Mouse (Mus musculus) stomach, postnatal 0 days (tissue): ENCODE results near the gene 1810010D01Rik. TPM values are rescaled to one million over a fixed set of nuclear protein-coding genes. Genes with fewer than 3 reads are reported as not detected.

Experiments
- ATAC-seq: fragments of 200-750 bp; cut with Nextera tagmentation; 2 replicates; pipeline ENCODE4 v1.8.0; 2017; ENCODE audit not compliant: low FRiP score, low TSS enrichment
- DNase-seq: peaks from one replicate; pipeline ENCODE4 v3.0.0-alpha.2; 2016; ENCODE audit warnings: low spot score
- H3K27ac ChIP-seq: fragments of 300-500 bp; sonication (generic); replicated peaks from 2 replicates; pipeline ENCODE4 v1.5.1; 2014; ENCODE audit warnings: mild to moderate bottlenecking, control low read depth
- H3K27me3 ChIP-seq: fragments of 300-500 bp; sonication (generic); 2 replicates; pipeline ENCODE4 v1.6.1; 2014; ENCODE audit warnings: low read length; ENCODE audit not compliant: control insufficient read depth, insufficient read depth
- H3K36me3 ChIP-seq: fragments of 300-500 bp; sonication (generic); 2 replicates; pipeline ENCODE4 v1.6.1; 2014; ENCODE audit warnings: low read length, mixed read lengths; ENCODE audit not compliant: control insufficient read depth, insufficient read depth
- H3K4me1 ChIP-seq: fragments of 300-500 bp; sonication (generic); replicated peaks from 2 replicates; pipeline ENCODE4 v1.6.1; 2014; ENCODE audit warnings: antibody characterized with exemption; ENCODE audit not compliant: control insufficient read depth, insufficient read depth
- H3K4me2 ChIP-seq: fragments of 300-500 bp; sonication (generic); replicated peaks from 2 replicates; pipeline ENCODE4 v1.6.1; 2014; ENCODE audit warnings: low read depth, mild to moderate bottlenecking, control low read depth, moderate library complexity
- H3K4me3 ChIP-seq: fragments of 300-500 bp; sonication (generic); 2 replicates; pipeline ENCODE4 v1.5.1; 2014; ENCODE audit warnings: low read depth, low read length, control low read depth
- H3K9ac ChIP-seq: fragments of 300-500 bp; sonication (generic); 2 replicates; pipeline ENCODE4 v1.6.1; 2014; ENCODE audit warnings: mild to moderate bottlenecking, low read length, control low read depth, mixed read lengths
- H3K9me3 ChIP-seq: fragments of 300-500 bp; sonication (generic); 2 replicates; pipeline ENCODE4 v1.6.1; 2016; ENCODE audit warnings: low read length; ENCODE audit not compliant: control insufficient read depth
- CTCF ChIP-seq: IDR thresholded peaks from 2 replicates; pipeline ENCODE4 v1.5.1; 2016; ENCODE audit warnings: antibody characterized with exemption, low read depth, mild to moderate bottlenecking, moderate library complexity
- EP300 ChIP-seq: optimal IDR thresholded peaks from 2 replicates; pipeline ENCODE3; 2016; ENCODE audit warnings: antibody characterized with exemption
- WGBS: fragments of 180-500 bp; shearing (Covaris S2); extraction: QIAGEN DNeasy Blood & Tissue Kit; methylation state at CpG from one replicate; pipeline ENCODE4 v1.1.7; 2014; 5-methylcytosine and 5-hydroxymethylcytosine counted together
- polyA plus RNA-seq: library from polyadenylated mRNA; unstranded; fragments of >200 nt; fragmentation: Nextera tagmentation; extraction: Ambion mirVana; gene quantifications from 2 replicates; pipeline ENCODE4 v1.2.1, GENCODE M21; 2015

Gene 1810010D01Rik
- polyA plus RNA-seq = 111 and 135 TPM in 2 replicates

- no peaks in the 10 kb centered on the region for H3K9me3 ChIP-seq
- H3K4me2 ChIP-seq = no peak within 1 kb of the TSS
- peak; percentile 10; the same call in 1 of the 2 replicates for ATAC-seq
- peak within 1 kb of the TSS; percentile 90; the same call in 1 of the 2 replicates for H3K27ac ChIP-seq
- no peaks in the 10 kb centered on the region for H3K27me3 ChIP-seq
- H3K4me3 ChIP-seq = no peak within 1 kb of the TSS
- TF ChIP-seq CTCF (no peak), EP300 (no peak)
- peak; percentile 35 for DNase-seq
- WGBS = 67% methylated on average over 4 of the region's 4 CpGs
- H3K36me3 ChIP-seq = no peaks in the 10 kb centered on the region
- peak within 1 kb of the TSS; percentile 74; the same call in 1 of the 2 replicates for H3K9ac ChIP-seq
- peaks cover 6% of the 10 kb centered on the region for H3K4me1 ChIP-seq
Measured at GRCm38 (mm10) chr7:145208006-145208405, at the start of gene 1810010D01Rik. TSS of gene 1810010D01Rik (minus strand) at chr7:145208119.

- TF ChIP-seq CTCF (no peak), EP300 (no peak)
- Histone ChIP-seq H3K27me3 (no peaks in the 10 kb centered on the region), H3K9me3 (no peaks in the 10 kb centered on the region), H3K27ac (no peak overlapping the region), H3K4me3 (no peak overlapping the region), H3K36me3 (peaks cover 4% of the 10 kb centered on the region), H3K4me1 (no peaks in the 10 kb centered on the region), H3K9ac (no peak overlapping the region), H3K4me2 (no peak overlapping the region)
- no peak for DNase-seq
- ATAC-seq = no peak
- 91% methylated on average over 1 of the region's 1 CpGs for WGBS
Measured at GRCm38 (mm10) chr7:145256092-145256491, 48.2 kb upstream of the 1810010D01Rik start.

GRCm38 (mm10) chr7:145253986-145254630, 46.2 kb upstream of the 1810010D01Rik start:
- no peak overlapping the region for H3K9ac ChIP-seq
- no peak for DNase-seq
- H3K4me3 ChIP-seq = no peak overlapping the region
- no peaks in the 10 kb centered on the region for H3K4me1 ChIP-seq
- H3K36me3 ChIP-seq = no peaks in the 10 kb centered on the region; the same call in none of the 2 replicates
- no peaks in the 10 kb centered on the region for H3K27me3 ChIP-seq
- WGBS = 45% methylated on average over 3 of the region's 3 CpGs
- TF ChIP-seq EP300 (no peak), CTCF (no peak)
- H3K9me3 ChIP-seq = no peaks in the 10 kb centered on the region
- H3K4me2 ChIP-seq = no peak overlapping the region
- H3K27ac ChIP-seq = no peak overlapping the region
- ATAC-seq = no peak

GRCm38 (mm10) chr7:145252715-145253476, 45.0 kb upstream of the 1810010D01Rik start:
- H3K36me3 ChIP-seq = no peaks in the 10 kb centered on the region; the same call in none of the 2 replicates
- ATAC-seq (peak; percentile 74), DNase-seq (peak; percentile 88)
- H3K4me2 ChIP-seq = no peak overlapping the region
- no peaks in the 10 kb centered on the region for H3K4me1 ChIP-seq
- H3K27ac ChIP-seq = no peak overlapping the region
- no peak overlapping the region for H3K4me3 ChIP-seq
- no peaks in the 10 kb centered on the region for H3K9me3 ChIP-seq
- no peaks in the 10 kb centered on the region for H3K27me3 ChIP-seq
- WGBS = 27% methylated on average over 8 of the region's 8 CpGs
- H3K9ac ChIP-seq = no peak overlapping the region
- TF ChIP-seq CTCF (peak; percentile 95), EP300 (no peak)

GRCm38 (mm10) chr7:145250225-145250624, 42.3 kb upstream of the 1810010D01Rik start:
- Histone ChIP-seq H3K4me2 (no peak overlapping the region), H3K27ac (no peak overlapping the region), H3K36me3 (no peaks in the 10 kb centered on the region; the same call in 1 of the 2 replicates), H3K9ac (no peak overlapping the region), H3K4me3 (no peak overlapping the region), H3K4me1 (no peaks in the 10 kb centered on the region), H3K27me3 (no peaks in the 10 kb centered on the region), H3K9me3 (no peaks in the 10 kb centered on the region)
- WGBS = 59% methylated on average over 9 of the region's 9 CpGs
- ATAC-seq = no peak
- TF ChIP-seq EP300 = no peak
- no peak for TF ChIP-seq CTCF
- DNase-seq = no peak

- WGBS = 84% methylated on average over 2 of the region's 2 CpGs
- Histone ChIP-seq H3K9ac (no peak overlapping the region), H3K9me3 (no peaks in the 10 kb centered on the region), H3K4me2 (no peak overlapping the region), H3K36me3 (no peaks in the 10 kb centered on the region), H3K27ac (no peak overlapping the region), H3K4me3 (no peak overlapping the region), H3K4me1 (no peaks in the 10 kb centered on the region), H3K27me3 (no peaks in the 10 kb centered on the region)
- DNase-seq = no peak
- ATAC-seq = no peak
- TF ChIP-seq CTCF (no peak), EP300 (no peak)
Measured at GRCm38 (mm10) chr7:145248911-145249310, 41.0 kb upstream of the 1810010D01Rik start.
